Mouse (Mus musculus) layer of hippocampus, adult 6 months (tissue): ENCODE results near the gene Tmed9. TPM values are rescaled to one million over a fixed set of nuclear protein-coding genes. Genes with fewer than 3 reads are reported as not detected.

Source experiments
- long read RNA-seq, 2 experiments: library from polyadenylated mRNA; unstranded; transcript quantifications; one replicate each; pipeline ENCODE4 v2.0.0; 2019 to 2020
- polyA plus RNA-seq: library from polyadenylated mRNA; unstranded; fragments of <200 nt; fragmentation: Nextera tagmentation; gene quantifications from 2 replicates; pipeline ENCODE4 v1.2.3, GENCODE M21; 2021

Tmed9 gene
- 33.6 and 40.8 TPM in 2 replicates for polyA plus RNA-seq
- long read RNA-seq, experiment 1, transcript Tmed9-201 (5 exons, 1,420 nt): major isoform, 43 of 47 reads
- long read RNA-seq, experiment 1, partial matches to known transcripts: 2 of 47 reads
- long read RNA-seq, experiment 1, other reads (novel, unspliced or antisense): 1 of 47 reads
- long read RNA-seq, experiment 2, transcript Tmed9-201 (5 exons, 1,420 nt): major isoform, 115 of 122 reads
- long read RNA-seq, experiment 2, partial matches to known transcripts: 3 of 122 reads
- long read RNA-seq, experiment 2, other reads (novel, unspliced or antisense): 1 of 122 reads

GRCm38 (mm10) chr13:55573432-55573831, at the start of gene Tmed9:
TSS of gene Tmed9 (plus strand) at chr13:55573732.

DNA sequence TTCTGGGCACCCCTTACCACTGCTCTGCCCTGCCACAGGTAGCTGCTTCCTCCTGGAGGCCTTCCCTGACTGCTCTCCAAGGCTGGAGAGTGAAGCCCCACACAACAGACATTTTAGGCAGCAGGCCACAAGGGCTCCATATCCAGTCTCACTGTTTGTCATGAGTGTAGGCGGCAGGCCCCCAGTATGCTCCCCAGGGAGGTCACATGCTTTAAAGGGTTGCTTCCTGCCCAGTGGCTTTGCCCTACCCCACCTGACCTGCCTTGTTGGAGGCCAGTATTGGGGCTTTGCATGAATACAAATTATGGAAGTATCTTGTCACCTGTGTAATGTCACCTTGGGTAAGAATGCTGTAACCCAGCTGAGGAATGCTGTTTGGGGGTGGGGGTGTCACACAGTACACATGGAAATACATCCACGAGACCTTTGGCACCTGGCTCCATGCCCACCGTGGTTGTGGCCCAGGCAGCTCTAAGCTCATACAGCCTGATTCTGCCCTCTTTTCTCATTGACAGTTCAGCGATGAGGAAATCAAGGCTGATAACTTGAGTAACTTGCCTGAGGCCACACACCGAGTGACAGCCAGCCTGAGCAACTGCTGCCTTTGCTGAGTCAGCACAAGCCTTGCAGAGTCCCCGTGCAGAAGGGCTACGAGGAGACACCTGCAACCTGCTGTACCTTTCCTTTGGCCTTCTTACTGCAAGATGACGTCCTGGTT, 44.2 kb upstream of the Tmed9 start, which contains the start of gene Dok3:
Gene Dok3 (minus strand): TSS at position 99 of the 718 bp plus-strand sequence.

GRCm38 (mm10) chr13:55536194-55537175, 37.0 kb upstream of the Tmed9 start, which contains the start of gene Ddx41:
TSS of gene Ddx41 (minus strand) at chr13:55536658.

DNA sequence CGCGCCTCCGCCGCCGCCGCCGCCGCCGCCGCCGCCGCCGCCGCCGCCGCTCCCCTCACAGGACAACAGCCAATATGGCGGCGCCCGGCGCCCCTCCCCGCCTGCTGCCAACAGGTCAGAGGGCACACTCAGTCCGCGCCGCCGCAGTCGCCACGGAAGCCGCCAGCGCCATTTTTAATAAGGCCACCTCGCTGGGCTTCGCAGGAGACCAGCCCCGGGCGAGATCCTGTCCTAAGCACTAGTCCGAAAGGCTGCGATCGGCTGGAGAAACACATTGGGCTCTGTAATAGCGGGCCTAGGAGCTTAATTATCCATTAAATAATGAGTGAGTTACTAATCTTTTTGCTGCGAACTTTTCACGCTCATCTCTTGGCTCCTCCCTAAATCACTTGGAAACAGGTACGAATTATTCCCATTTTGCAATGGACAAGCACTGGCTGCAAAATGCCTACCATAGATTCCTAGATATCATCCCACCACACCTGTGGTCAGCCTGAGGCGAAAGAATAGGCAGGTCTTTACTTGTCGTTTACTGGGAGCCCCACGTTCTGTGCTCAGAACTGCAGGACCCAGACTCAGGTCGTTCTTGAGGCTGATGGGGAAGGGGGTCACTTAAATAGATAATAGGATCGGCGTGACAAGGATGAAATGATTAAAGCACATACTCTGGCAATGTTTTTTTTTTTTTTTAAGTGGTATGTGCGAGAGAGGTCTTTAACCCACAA, 2.3 kb upstream of the Tmed9 start, which contains the start of gene Fam193b:
Gene Fam193b (minus strand): TSS at position 94 of the 725 bp plus-strand sequence.

DNA sequence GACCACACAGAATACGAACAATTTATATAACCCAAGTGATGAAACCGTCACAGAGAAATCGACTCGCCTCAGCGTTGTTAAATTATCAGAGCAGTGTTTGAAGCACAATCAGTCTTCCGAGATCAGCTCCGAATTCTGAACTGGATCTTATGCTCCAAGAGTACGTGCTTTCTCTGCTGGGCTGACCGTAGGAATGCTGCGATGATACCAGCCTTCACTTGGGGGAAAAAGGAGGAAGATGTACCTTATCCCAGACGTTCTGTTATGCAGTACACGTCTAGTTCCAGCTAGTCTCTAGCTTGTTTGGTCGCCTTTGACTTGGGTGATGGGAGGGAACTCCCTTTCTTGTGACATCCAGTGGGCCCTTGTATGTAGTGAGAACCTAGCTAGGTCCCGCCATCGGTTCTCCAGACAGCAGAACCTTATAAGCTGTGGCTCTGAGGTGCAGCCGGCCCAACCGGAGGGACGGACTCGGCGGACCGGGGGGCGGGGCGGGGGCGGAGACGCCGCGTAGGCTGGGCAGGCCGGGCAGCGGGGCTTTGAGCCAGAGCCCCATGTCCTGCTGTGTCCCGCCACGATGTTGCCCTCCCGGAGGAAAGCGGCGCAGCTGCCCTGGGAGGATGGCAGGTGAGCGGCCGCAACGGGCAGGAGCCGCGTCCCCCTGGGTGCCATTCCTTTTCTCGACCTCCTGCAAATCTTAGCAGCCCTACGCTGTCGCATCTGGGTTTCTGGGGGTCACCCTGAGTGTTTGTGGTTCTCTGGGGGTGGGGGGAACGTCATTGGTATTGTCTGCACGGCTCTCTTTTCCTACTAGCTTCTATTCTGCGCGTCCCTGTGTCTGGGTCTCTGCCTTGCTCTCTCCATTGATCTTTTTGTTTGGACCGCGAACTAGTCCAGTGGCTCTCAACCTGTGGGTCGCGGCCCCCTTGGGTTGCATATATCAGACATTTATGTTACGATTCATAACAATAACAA, 26.3 kb downstream of the Tmed9 start, which contains the start of gene B4galt7:
Gene B4galt7 (plus strand): TSS at position 331 of the 975 bp plus-strand sequence.

DNA sequence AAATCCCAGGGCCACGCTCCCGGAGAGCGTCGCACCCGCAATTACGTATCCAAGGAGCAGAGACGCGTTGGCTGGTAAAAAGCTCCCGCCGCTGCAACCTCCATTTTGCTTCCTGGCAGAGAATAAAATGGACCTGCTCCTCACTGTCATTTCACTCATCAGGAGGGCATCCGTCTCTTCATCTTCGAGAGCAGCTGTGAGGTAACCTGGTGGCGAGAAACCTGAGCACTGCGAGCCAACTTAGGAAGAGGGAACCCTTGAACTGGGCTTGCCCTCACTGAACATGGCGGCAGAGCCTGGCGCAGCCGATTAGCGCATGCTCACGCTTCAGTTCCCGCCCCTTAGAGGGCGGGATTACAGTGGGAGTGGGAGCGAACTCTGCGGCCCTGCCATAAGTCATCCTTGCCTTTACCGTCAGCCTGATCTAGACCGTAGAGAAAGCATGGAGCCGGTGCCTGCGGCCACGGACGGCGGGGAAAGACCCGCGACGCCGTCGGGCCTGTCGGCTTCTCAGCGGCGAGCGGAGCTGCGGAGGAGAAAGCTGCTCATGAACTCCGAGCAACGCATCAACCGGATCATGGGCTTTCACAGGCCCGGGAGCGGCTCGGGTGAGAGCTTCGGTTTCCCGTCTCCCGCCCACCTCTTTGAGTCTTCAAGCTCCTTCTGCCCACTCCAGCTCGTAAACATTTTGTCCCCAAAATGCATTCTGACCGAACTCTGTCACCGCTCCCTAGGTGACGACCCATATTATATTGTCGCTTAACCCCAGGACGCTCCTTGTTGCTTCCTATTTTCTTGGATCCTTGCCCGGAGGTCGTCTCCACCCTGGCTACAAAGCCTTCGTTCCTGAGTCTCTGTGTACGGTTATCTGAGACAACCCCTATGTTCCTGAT, 49.4 kb downstream of the Tmed9 start, which contains the start of gene Caml:
Gene Caml (plus strand): TSS at position 357 of the 893 bp plus-strand sequence.

GRCm38 (mm10) chr13:55634639-55635127, 61.2 kb downstream of the Tmed9 start, which contains the start of gene Ddx46:
TSS of gene Ddx46 (plus strand) at chr13:55635027.

Other genes starting within 250 kb of the Tmed9 start
- gene Mxd3, start 243.9 kb upstream of the Tmed9 start, polyA plus RNA-seq: 0.82 and 1.2 TPM in 2 replicates
- 34.0 and 39.1 TPM in 2 replicates for gene Lman2, start 210.9 kb upstream of the Tmed9 start, polyA plus RNA-seq
- gene Rgs14, start 204.0 kb upstream of the Tmed9 start, polyA plus RNA-seq: 82.4 and 84.1 TPM in 2 replicates
- gene Slc34a1, start 175.5 kb upstream of the Tmed9 start, polyA plus RNA-seq: not detected in 2 replicates
- gene Pfn3, start 158.5 kb upstream of the Tmed9 start, polyA plus RNA-seq: 0.60 and 0.63 TPM in 2 replicates
- gene F12, start 146.9 kb upstream of the Tmed9 start, polyA plus RNA-seq: 0.06 and 0.24 TPM in 2 replicates
- gene Grk6, start 128.7 kb upstream of the Tmed9 start, polyA plus RNA-seq: 4.7 and 5.0 TPM in 2 replicates
- 10.1 and 19.9 TPM in 2 replicates for gene Prr7, start 109.5 kb upstream of the Tmed9 start, polyA plus RNA-seq
- 77.0 and 77.4 TPM in 2 replicates for gene Dbn1, start 85.6 kb upstream of the Tmed9 start, polyA plus RNA-seq
- 72.8 and 76.0 TPM in 2 replicates for gene Pdlim7, start 60.1 kb upstream of the Tmed9 start, polyA plus RNA-seq
- 0.36 and 0.55 TPM in 2 replicates for gene Dok3, start 44.4 kb upstream of the Tmed9 start, polyA plus RNA-seq
- gene Ddx41, start 37.1 kb upstream of the Tmed9 start, polyA plus RNA-seq: 38.0 and 38.6 TPM in 2 replicates
- 2.9 and 3.3 TPM in 2 replicates for gene Fam193b, start 2.6 kb upstream of the Tmed9 start, polyA plus RNA-seq
- gene B4galt7, start 26.2 kb downstream of the Tmed9 start, polyA plus RNA-seq: 16.6 and 17.8 TPM in 2 replicates
- 52.2 and 57.9 TPM in 2 replicates for gene Caml, start 49.3 kb downstream of the Tmed9 start, polyA plus RNA-seq
- gene Ddx46, start 61.3 kb downstream of the Tmed9 start, polyA plus RNA-seq: 11.7 and 11.8 TPM in 2 replicates
- 43.8 and 44.3 TPM in 2 replicates for gene B230219D22Rik, start 119.4 kb downstream of the Tmed9 start, polyA plus RNA-seq
- gene Txndc15, start 140.9 kb downstream of the Tmed9 start, polyA plus RNA-seq: 204 and 211 TPM in 2 replicates
- gene Pcbd2, start 153.6 kb downstream of the Tmed9 start, polyA plus RNA-seq: 72.3 and 91.3 TPM in 2 replicates
- gene Catsper3, start 210.8 kb downstream of the Tmed9 start, polyA plus RNA-seq: 0.14 and 0.18 TPM in 2 replicates